Mouse (Mus musculus): ENCODE data around the gene Tshr. TPM values are rescaled to one million over a fixed set of nuclear protein-coding genes. Genes with fewer than 3 reads are reported as not detected.
"Not testable (repeated sequence)": the region's sequence is repeated elsewhere in the genome, so short reads cannot be mapped to it uniquely, and the experiment has no call there.

Tshr gene
- total and polyA plus RNA-seq, 3 experiments: 3.3 to 11.2 (median 9.2) TPM

DNA sequence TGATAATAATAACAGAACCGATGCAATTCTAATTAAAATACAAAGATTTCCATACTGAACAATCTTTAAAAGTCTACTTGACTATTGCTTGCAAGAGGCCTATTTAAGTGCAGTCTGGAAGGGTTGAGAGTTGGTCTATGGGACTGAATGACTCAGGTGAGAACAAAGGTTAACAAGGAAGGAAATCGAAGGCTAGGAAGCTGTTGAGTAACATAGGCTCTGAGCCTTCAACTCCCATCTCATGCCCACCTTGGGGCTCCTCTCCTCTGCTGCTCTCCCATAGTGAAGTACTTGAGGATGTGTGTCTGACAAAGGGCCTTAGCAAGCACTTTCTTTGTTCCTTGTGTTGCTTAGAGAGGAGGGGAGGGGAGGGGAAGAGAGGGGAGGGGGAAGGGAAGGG, 116.1 kb downstream of the Tshr start:
- no peak for DNase-seq

DNA sequence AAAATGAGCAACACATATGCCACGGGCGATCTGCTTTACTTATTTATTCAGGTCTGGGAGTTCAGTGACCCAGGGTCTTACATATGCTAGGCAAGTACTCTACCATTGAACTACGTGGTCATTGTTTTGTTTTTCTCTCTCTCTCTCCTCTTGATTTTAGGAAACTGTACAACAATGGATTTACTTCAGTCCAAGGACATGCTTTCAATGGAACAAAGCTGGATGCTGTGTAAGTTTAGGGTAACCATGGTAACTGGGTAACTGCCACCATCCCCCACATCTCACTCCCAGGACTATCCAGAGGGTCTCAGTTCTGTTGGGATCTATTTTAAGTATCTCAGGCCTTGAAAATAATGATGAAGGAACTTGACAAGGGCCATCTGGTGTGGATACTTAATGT, 127.4 kb downstream of the Tshr start:
- no peak for DNase-seq

DNA sequence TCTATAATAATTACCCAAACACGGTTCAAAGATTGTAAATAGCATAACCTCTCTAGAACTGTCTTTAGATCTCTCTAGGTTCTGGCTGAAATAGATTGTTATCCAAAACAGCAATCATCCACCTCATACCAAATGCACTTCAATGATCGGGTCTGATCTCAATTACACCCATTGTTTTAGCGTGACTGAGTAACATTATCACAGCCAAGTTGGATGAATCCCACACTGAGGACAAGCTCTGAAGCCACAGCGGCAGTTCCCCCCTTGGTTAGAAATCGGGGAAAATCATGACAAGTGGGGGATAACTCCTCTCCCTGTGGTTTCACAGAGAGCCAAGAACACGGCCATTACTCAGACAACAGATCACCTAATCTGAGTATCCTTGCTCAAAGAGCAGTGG, 129.6 kb downstream of the Tshr start:
- DNase-seq: no peak

DNA sequence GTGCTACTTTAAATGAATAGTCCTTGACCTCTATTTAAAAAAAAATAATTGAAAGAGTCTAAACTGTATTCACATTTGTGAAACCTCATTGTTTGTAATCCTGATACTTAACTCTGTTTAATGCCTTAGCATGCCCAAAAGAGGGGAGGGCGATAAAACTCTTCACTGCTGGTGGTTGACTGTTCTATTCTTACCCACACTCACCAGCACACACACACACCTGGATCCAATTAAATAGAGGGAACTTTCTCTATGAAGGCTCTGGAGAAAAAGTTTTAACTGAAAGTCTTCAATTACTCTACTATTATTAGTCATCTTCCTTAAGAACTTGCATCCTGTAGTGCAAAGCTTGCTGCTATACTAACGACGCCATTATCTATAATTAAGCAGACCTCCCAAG, 133.4 kb downstream of the Tshr start:
- no peak for DNase-seq

DNA sequence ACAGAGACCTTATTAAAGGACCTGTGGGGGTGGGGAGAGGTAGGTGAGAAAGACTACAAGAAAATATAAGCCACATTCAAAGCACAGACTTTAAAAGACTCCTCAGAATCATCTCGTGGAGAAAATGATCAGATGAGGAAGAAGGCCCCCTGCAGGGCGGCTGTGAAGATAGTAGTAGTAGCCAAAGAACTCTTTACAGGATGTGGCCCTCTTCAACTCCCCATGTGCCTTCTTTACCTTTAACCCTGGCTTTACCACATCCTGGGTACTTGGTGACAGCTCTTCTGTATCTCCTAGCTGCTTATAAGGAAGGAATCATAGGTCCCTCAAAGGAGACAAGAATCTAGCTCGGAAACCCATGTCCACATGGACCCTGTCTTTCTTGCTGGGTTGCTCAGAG, 139.3 kb downstream of the Tshr start:
- DNase-seq: no peak

DNA sequence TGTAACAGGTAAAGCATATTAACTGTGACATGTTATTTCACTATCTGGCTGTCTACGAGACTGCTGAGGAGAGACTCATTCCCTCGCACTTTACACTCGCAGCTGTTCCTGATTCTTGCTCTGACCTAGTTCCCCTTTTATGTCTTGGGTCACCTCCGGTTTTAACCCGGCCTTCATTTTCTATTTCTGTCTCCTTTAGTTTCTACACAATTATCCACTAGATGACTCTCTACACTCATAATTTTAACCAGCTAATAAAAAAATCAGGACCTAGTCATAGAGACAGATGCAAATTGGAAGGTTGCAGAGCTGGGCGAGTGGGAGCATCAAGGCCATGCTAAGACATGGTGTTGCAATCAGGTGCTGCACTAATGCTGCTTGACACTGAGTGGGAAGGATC, 150.2 kb downstream of the Tshr start:
- no peak for DNase-seq

DNA sequence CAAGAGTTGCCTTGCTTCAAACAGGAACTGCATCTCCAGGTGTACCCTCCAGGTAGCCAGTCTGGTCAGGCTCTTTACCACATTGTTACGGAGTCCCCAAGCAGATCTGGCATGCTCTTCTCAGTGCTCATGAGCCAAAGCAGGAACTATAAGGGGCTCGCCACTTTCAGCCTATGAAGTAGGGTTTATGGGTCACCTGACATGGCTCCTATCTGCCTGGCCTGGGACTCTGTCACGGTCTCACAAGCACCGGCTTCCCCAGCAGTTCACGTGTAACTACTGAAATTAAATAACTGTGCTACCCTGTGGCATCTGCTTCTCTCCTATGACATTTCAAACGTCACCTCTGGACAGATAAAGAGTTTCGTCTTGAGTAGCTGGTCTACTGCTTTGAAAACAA, 155.8 kb downstream of the Tshr start:
- DNase-seq: no peak

DNA sequence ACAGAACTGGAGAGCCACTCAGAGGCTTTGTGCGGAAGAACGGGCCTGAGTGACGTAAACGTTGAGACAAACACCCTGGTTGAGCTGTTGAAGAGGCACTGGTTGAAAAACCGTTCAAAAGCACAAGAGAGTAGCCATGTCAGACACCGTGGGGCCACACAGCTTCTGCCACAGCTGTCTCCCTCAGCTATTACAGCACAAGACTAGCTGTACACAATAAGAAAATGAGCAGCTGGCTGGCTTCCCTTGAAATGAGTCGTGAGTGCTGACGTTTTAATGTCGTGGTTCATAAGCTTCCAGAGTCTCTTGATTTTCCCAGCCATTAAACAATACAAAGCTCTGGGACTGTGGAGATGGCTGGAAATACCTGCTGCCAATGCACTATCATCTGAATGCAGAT, 165.1 kb downstream of the Tshr start:
- DNase-seq: no peak

DNA sequence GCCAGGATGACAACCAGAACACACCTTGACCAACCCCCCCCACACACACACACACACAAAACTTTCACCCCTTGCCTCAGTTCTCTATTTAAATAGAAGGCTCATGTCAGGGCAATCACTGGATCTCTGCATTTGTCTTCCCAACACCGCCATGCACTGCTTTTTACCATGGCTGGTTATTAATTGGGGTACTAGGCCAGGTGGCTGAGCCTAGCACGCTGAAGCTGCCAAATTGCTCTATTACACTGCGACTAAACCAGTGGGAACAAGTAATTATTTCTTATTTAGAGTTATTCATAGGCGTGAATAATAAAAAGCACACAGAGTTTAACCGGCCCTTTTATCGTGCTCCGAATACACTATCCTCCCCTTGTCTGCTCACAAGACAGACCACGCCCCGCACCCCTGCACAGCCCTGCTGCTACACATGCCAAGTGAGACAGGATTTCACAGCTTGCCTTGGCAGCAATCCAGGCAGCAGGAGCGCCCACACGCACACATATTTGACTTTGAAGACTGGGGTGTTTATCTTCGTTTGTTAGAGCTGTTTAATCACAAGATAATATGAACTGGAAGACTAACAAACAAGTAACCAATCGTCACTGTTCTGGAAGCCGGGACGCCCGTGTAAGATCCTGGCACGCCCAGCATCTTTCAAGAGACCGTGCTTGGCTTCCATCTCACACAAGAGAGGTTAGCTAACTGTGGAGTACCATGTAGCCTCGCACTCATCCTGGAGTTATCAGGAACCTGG, 167.6 kb downstream of the Tshr start:
- peak; percentile 24 for DNase-seq

DNA sequence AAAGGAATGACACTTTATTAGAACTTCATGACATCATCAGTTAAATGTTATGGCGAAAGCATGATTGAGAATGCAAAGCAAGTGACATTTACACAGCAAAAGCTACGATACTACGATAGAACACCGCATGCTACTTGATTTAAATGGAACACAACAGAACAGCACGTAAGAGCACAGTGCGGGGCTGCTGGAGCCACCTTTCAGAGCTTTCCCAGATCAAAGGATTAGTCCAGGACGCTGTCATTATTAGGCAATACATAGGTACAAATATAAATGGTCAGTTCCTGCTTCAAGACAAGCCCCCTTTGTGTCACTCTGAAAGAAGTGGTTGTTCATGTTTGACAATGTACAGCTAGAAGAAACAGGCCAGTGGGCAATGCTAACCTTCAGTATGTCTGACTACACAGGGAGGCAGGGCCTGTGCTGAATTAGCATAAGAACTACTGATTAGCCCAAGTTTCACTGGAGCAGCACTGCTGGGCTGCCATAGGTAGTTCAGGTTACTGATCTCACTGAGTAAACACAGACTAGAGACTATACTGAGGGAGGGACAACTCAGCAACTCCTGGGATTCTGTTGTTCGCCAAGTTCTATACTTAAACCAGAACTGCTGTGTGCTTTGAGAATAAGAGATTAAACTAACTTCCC, 173.1 kb downstream of the Tshr start:
- not testable (repeated sequence) for DNase-seq

DNA sequence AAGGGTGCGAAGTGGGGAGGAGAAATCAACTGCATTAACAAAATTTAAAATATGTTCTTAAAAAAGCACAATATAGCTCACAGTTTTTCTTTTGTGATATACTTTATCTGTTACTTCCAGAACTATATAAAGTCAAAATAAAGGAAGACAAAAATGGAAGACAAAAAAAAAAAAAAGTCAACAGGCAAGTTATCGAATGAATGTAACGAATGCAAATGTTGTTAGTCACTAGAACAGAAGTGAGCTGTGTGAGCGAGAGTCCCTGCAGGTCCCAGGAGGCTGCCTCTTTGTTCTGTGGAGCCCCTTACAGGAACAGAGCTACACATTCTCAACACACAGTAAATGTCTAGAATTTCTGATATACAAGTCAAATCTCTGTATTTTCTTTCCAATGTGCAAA, 173.8 kb downstream of the Tshr start:
- DNase-seq: not testable (repeated sequence)

DNA sequence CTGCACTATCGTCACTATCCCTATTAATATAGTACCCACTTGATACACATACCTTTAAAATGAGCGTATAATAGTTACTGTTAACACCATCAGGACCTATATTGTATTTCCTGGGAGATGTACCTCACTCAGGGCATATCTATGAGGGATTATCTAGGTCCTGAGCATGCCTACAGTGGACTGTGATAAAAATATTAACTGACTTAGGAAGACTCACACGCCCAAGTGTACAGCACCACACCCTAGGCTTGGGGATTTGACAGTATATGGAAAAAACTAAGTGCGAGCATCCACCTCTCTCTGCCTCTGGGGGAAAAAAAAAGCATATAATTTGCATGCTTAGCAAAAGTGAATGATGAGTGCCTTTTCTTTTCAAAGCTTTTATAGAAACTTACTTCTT, 182.8 kb downstream of the Tshr start:
- DNase-seq: no peak

DNA sequence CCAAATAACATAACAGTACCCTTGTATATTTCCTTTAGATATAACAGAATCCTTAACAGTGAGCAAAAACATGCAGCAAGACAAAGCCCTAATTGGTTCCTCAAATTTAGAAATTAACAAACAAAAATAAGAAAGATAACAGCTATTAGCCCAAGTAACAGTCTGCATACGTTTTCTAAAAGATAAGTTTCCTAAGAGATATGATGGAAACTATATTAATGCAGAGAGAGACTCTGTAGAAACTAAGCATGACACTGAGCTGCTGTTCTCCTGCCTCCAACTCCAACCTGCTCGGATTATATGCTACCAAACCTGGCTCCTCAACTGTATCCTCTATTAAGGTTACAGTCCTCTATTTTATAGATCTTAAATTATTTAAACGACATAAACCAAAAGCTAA, 184.9 kb downstream of the Tshr start:
- DNase-seq: no peak

DNA sequence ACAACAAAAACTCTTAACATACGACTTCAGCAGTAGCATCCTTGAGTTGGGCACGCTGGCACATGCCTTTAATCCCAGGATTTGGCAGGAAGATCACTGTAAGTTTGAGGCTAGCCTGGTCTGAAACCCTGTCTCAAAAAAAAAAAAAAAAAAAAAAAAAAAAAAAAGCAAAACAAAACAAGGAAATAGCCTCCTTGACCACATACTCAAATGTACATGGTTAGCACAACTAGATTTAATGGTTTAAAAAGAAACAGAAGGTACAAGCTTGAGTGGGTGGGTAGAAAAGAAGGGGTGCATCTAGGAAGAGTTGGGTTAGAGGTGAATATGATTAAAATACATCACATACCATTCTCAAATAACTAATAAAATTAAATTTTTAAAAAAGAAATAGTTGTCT, 187.3 kb downstream of the Tshr start:
- no peak for DNase-seq

DNA sequence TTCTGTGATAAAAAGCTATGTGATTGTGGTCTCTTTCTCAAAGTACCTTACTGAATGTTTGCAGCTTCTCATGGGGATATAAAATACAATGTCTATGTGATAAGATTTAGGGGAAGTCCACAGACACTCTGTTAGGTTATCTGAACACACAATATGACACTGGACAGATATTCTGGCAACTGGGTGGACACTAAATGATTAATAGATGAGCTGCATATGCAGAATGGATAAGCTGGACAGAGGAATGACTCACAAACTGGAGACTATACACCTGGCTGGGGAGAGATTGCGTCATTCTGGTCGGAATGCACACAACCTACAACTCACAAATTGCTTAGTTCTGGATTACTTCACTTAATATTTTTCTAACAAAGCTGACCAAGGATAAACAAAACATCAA, 195.3 kb downstream of the Tshr start:
- no peak for DNase-seq

DNA sequence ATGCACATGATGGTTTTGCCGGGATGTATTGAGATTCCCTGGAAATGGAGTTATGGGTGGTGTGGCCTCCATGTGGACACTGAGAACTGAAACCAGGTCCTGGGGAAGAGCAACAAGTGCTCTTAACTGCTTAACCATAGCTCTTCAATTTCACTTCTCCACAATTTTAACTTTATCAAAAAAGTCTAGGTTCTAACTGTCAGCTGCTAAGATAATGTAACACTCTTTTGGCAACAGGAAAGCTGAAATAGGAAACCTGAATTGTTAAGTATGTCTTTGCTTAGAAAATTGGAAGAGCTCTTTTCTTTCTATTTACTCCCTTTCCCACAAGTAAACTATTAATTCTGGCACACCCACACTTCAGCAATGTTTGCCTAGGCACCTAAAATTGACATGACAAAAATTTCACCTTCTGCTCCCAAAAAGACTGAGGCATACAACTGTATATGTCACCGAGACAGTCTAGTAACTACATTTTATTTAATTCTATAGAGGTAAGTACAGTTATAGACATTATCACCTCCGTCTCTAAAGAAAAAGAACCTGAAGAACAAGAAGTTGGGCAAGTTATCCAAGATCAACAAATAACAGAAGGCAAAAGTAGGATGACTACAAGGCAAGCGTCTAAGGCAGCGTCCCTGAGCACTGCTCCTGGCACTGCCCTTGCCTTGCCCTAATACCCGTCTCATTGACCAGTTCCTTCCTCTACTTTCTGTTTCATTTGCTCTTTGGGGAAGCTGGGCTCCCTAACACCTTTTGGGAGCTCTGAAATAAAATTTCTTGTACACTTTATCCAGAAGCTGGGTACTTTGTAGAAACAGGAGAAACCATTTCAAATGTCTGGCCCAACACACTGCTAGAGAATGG, 197.1 kb downstream of the Tshr start:
- DNase-seq: no peak

DNA sequence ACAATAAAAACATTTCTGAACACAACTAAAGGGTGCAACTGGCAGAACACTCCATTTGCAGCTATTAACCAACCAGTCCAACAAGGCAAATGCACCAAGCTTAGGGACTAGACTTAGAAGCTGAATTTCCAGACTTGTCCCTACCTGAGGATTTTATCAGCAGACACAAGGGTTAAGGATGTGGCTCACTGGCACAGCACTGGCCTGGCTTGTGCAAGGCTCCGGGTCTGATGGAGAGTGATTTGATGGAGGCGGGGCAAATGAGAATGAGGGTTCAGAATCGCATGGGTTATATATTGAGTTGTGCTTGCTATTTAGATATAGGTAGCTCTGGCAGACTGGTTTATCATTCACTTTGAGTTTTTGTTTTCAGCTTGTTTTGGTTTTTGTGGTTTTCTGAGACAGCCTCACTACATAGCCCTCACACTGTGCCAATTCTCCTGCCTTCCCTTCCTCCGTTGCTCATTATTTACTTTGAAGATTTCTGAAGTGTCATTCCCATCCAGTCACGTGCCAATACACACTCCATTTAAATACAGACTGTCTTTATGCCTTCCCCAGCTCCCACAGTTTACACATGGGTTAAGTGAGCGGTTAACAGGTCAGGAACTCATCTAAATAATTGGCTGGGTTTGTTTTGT, 198.1 kb downstream of the Tshr start:
- DNase-seq: no peak

DNA sequence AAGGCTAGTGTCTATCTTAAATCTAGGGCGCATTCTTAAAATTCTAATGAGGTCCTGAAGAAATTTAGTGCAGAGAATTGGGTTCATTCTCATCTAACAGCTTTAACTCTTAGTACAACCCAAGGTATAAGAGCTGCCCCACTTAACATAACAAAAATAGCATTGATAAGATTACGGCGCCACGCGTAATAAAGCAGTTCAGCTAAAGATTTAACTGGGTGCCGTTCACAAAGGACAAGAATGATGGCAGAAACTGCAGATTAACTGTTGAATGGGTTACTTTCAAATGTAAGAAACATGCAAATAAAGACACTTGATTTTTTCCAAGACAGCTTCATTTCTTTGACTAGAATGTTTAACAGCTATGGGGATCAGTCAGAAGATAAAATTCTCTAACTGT, 199.0 kb downstream of the Tshr start:
- no peak for DNase-seq

DNA sequence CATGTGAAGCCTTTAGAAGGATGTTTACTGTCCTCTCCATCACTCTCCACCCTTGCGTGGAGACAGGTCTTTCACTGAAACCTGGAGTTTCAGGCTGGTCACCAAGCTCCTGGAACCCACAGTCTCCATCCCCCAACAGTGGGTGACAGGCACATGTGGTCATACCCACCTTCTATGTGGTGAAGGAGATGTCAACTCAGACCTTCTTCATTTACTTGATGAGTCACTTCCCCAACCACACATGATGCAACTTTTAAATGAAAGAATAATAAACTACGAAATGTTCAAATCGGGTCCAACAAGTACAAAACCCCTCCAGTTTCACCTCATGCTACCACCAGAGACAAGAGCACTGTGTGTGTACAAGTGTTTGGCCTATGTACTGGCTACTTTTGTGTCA, 200.8 kb downstream of the Tshr start:
- peak; percentile 6 for DNase-seq

DNA sequence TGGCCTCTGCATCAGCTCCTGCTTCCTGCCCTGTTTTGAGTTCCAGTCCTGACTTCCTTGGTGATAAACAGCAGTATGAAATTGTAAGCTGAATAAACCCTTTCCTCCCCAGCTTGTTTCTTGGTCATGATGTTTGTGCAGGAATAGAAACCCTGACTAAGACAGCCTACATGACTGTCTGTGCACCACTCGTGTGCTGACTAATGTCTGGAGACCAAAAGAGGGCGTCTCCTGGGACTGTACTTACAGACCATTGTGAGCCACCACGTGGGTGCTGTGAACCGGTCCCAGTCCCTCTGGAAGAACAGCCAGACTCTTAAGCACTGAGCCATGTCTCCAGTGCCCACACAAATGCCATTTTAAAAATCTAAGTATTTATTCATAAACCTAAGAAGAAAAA, 201.5 kb downstream of the Tshr start:
- not testable (repeated sequence) for DNase-seq

DNA sequence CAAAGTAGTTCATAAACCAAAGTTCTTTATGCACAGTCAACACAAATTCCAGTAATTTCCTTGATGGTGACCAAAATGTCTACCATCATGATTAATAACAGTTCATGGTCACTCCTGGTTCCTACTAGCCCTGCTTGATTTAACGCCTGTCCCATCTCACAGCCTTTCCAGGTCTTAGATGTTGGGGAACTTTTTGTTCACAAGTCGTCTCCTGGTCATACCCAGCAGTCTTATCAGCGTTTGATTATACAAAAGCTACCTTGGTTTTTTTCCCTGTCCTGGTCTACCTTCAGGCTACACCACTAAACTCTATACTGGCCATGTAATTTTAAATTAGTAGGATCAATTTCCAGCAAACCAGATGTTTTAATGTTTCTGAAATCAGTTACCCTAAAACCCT, 202.7 kb downstream of the Tshr start:
- peak; percentile 13 for DNase-seq

DNA sequence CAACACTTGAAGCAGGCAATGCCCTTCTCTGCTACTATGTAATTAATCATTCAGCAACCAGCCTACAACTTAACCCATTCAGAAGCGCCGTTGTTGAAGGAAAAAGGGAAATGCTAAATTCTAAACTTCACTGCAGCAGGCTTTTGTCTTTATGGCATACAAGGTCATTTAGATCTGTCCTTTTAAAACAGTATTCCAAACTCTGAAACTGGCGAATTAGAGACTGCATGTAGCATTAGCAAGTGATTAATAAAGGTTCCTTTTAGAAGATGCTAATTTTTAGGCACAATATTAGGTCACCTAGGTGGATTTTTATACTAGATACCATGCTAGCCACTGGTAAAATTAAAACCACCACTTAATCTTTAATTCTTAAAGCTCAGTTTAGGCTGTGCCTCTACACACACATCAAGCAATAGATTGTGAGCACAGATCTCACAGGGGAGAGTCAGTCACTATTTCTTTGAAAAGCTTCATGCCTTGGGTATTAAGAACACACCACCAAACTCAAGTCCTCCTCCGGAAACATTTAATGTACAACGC, 203.2 kb downstream of the Tshr start:
- peak; percentile 8 for DNase-seq

All from adrenal gland, adult 2 months (tissue).